Mouse (Mus musculus): ENCODE measurements around the gene Wdr83.

- TF ChIP-seq CTCF (IDR thresholded peaks at IDR 0.05; ENCODE audit: insufficient read depth, low read length): no peak
- no peak for TF ChIP-seq POLR2A (IDR thresholded peaks at IDR 0.05; ENCODE audit: borderline replicate concordance, extremely low read depth, low read depth, low read length)
Observed at GRCm38 (mm10) chr8:85035165-85035727, 45.9 kb downstream of the Wdr83 start.
